In genomic region chr1:120264861-120265686, GRCm38 (mm10) we compare ENCODE assay signal across 8 mouse cellular contexts. TPM values are rescaled to one million over a fixed set of nuclear protein-coding genes. Genes with fewer than 3 reads are reported as not detected.
DNase-seq lines count a peak whose midpoint lies in the region; ATAC-seq lines count a peak whose summit lies in the region.

No protein-coding gene starts in this region.

- no peak overlapping the region for H3K27ac ChIP-seq in intestine, embryonic 15.5 days

- peak overlapping the region; percentile 50 for H3K9ac ChIP-seq in intestine, embryonic 15.5 days

- WGBS in intestine, embryonic 15.5 days = 1% methylated on average over 40 of the region's 40 CpGs

- peak overlapping the region; percentile 97 for H3K4me2 ChIP-seq in intestine, embryonic 15.5 days (replicated peaks)

- intact Hi-C loops in left cerebral cortex, postnatal 14 days (cut with DNase I) = no loop called here

- peak overlapping the region; percentile 57 for H3K4me3 ChIP-seq in intestine, embryonic 15.5 days (replicated peaks)

- H3K27me3 ChIP-seq in intestine, embryonic 15.5 days (replicated peaks) = no peaks in the 10 kb centered on the region

- peak; percentile 84 to 85 for DNase-seq in adrenal gland, adult 18-20 months (ENCODE audit: low spot score in 2 of 2)
- peak; percentile 87 for DNase-seq in embryo, embryonic 11 days
- peak; percentile 90 for DNase-seq in gastrocnemius, postnatal 25 days
- DNase-seq in left cerebral cortex, postnatal 14 days (ENCODE audit: low spot score in 2 of 2) = peak; percentile 48 to 63
- peak; percentile 75 for DNase-seq in right cerebral cortex, postnatal 25 days
- peak; percentile 85 to 91 for DNase-seq in urinary bladder, postnatal 36 days (ENCODE audit: low spot score in 2 of 2)

- ATAC-seq in intestine, embryonic 15.5 days = peak; percentile 97
- peak; percentile 89 for ATAC-seq in megakaryocyte-erythroid progenitor cell, adult 5-6 weeks (replicated peaks; ENCODE audit: low FRiP score, low TSS enrichment, poor library complexity, severe bottlenecking)

- H3K9me3 ChIP-seq in intestine, embryonic 15.5 days = no peaks in the 10 kb centered on the region

- peaks cover 18% of the 10 kb centered on the region; the same call in 1 of the 2 replicates for H3K4me1 ChIP-seq in intestine, embryonic 15.5 days (replicated peaks)

- H3K36me3 ChIP-seq in intestine, embryonic 15.5 days = no peaks in the 10 kb centered on the region

RNA-seq across cellular contexts. Expression of gene Steap3, which starts 7.4 kb away (rescaled TPM):
- 10 to 100 TPM; 21.7 to 27.8 TPM for total RNA-seq in adrenal gland, adult 18-20 months (2021)
- 10 to 100 TPM; 21.6 to 22.6 TPM for total RNA-seq in gastrocnemius, postnatal 25 days (2021)
- 3.0 and 3.4 TPM in 2 replicates for polyA plus RNA-seq in intestine, embryonic 15.5 days (2015; fragmentation: Nextera tagmentation; extraction: Ambion mirVana)
- total RNA-seq in left cerebral cortex, postnatal 14 days (2021) = 1 to 10 TPM; 7.1 to 7.4 TPM
- 120 and 172 TPM in 2 replicates for total RNA-seq in megakaryocyte-erythroid progenitor cell, adult 5-6 weeks (2014; fragmentation: Nextera tagmentation)
- total RNA-seq in megakaryocyte-erythroid progenitor cell, adult 5-6 weeks (2017) = 28.2 and 43.0 TPM in 2 replicates
